Mouse (Mus musculus) cerebellum, postnatal 4 days (tissue): Measurements from ENCODE around the gene Pde4d.

Experiments
- DNase-seq, 2 experiments: peaks; one replicate each; pipeline ENCODE4 v3.0.0; 2022; ENCODE audit warnings: low spot score in 2 of 2, mixed read lengths in 1 of 2

The Pde4d gene

GRCm38 (mm10) chr13:109921336-109922038 lies 1471.7 kb downstream of the Pde4d start:
- no peak for DNase-seq

GRCm38 (mm10) chr13:109922228-109922627 lies 1472.5 kb downstream of the Pde4d start:
- peak in 1 of 2 experiments; percentile 52 for DNase-seq

GRCm38 (mm10) chr13:109922782-109923181 lies 1473.0 kb downstream of the Pde4d start:
- no peak for DNase-seq

- no peak for DNase-seq
Measured at GRCm38 (mm10) chr13:109924771-109925170, 1475.0 kb downstream of the Pde4d start.

- DNase-seq, result peak in 1 of 2 experiments; percentile 58
Measured at GRCm38 (mm10) chr13:109926277-109926920, 1476.7 kb downstream of the Pde4d start.

GRCm38 (mm10) chr13:109927782-109928181 lies 1478.0 kb downstream of the Pde4d start:
- no peak for DNase-seq

- no peak for DNase-seq
Measured at GRCm38 (mm10) chr13:109932688-109933087, 1482.9 kb downstream of the Pde4d start.

GRCm38 (mm10) chr13:109933554-109933953 lies 1483.8 kb downstream of the Pde4d start:
- DNase-seq, result no peak

- DNase-seq, result no peak
Measured at GRCm38 (mm10) chr13:109936866-109937265, 1487.1 kb downstream of the Pde4d start.

- no peak for DNase-seq
Measured at GRCm38 (mm10) chr13:109944822-109945551, 1495.2 kb downstream of the Pde4d start.

GRCm38 (mm10) chr13:109951466-109951865 lies 1501.7 kb downstream of the Pde4d start:
- DNase-seq, result no peak

GRCm38 (mm10) chr13:109954189-109954588 lies 1504.4 kb downstream of the Pde4d start:
- no peak for DNase-seq

- DNase-seq, result no peak
Measured at GRCm38 (mm10) chr13:109957953-109958352, 1508.2 kb downstream of the Pde4d start.

- DNase-seq, result no peak
Measured at GRCm38 (mm10) chr13:109982821-109983443, 1533.2 kb downstream of the Pde4d start.

GRCm38 (mm10) chr13:109985411-109985810 lies 1535.7 kb downstream of the Pde4d start:
- DNase-seq, result no peak

GRCm38 (mm10) chr13:109985892-109986291 lies 1536.1 kb downstream of the Pde4d start:
- DNase-seq, result no peak

- peak in 1 of 2 experiments; percentile 59 for DNase-seq
Measured at GRCm38 (mm10) chr13:109992775-109993505, 1543.2 kb downstream of the Pde4d start.

GRCm38 (mm10) chr13:109994240-109994764 lies 1544.6 kb downstream of the Pde4d start:
- DNase-seq, result no peak

- DNase-seq, result no peak
Measured at GRCm38 (mm10) chr13:110002081-110002480, 1552.3 kb downstream of the Pde4d start.
